ENCODE assay signal across 9 mouse cellular contexts in the genomic region with DNA sequence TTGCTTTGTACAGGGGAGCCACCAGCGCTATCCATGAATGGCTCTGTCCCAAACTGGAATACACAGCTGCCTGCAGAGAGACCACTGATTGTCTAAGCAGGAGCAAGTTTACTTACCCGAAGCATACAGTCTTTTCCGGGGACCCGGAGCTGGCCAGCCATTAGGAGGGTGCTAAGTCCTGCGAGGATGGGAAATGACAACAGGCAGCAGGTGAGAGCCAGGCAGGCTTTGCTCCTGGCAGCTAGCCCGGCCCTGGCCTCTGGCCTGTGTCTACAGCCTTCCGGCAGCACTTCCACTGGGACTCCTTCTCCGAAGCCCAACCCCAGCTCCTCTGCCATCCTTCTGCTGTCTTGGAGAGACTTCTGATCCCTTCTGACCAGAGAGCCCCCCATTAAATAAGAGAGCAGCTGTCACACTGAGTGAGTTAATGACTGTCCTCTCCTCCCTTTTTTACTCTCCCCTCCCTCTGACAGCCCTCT. TPM values are rescaled to one million over a fixed set of nuclear protein-coding genes. Genes with fewer than 3 reads are reported as not detected.
A peak's percentile ranks its signal among the peaks of the same experiment; 100 is the strongest.
DNase-seq lines count a peak whose midpoint lies in the region; ATAC-seq lines count a peak whose summit lies in the region.
"Had no signal": no experiment of that assay in that cellular context is flagged by ENCODE, and none has a peak within 500 bp of the region (broad histone marks: within the 10 kb centered on the region; RNA-seq: fewer than 3 reads in every experiment).

TSS of gene Tnfsf15 (minus strand) at position 421 of the 479 bp plus-strand sequence.

- no peak within 1 kb of the TSS for H3K4me2 ChIP-seq in heart, embryonic 11.5 days
- H3K4me2 ChIP-seq in heart, embryonic 13.5 days: peak within 1 kb of the TSS; percentile 14
- H3K4me2 ChIP-seq in midbrain, embryonic 14.5 days (ENCODE audit: low read length): no peak within 1 kb of the TSS

- no peak; the same call in 1 of the 2 replicates for ATAC-seq in heart, embryonic 11.5 days (replicated peaks; ENCODE audit: insufficient number of reproducible peaks, low FRiP score, low TSS enrichment)
- ATAC-seq in heart, embryonic 13.5 days (ENCODE audit: extremely low read depth, insufficient number of reproducible peaks, low FRiP score, low TSS enrichment): no peak
- ATAC-seq in midbrain, embryonic 14.5 days (ENCODE audit: low FRiP score, low TSS enrichment): peak; percentile 41; the same call in 1 of the 2 replicates

- no peaks in the 10 kb centered on the region for H3K9me3 ChIP-seq in heart, embryonic 11.5 days (replicated peaks; ENCODE audit: control insufficient read depth, low read length)
- H3K9me3 ChIP-seq in heart, embryonic 13.5 days: no peaks in the 10 kb centered on the region
- no peaks in the 10 kb centered on the region for H3K9me3 ChIP-seq in midbrain, embryonic 14.5 days (ENCODE audit: control insufficient read depth, low read length)

- peak; percentile 97 for DNase-seq in heart, adult 11 months
- peak; percentile 59 for DNase-seq in cerebellum, adult 8-10 months
- peak; percentile 90 for DNase-seq in kidney, postnatal 14 days
- DNase-seq in midbrain, embryonic 14.5 days: peak; percentile 36
- no peak for DNase-seq in spleen, postnatal 14 days (ENCODE audit: low spot score in 2 of 2)
- no peak for DNase-seq in layer of hippocampus, adult 9-11 months

- H3K36me3 ChIP-seq in heart, embryonic 11.5 days (ENCODE audit: control insufficient read depth, insufficient read depth, low read length): no peaks in the 10 kb centered on the region
- no peaks in the 10 kb centered on the region for H3K36me3 ChIP-seq in heart, embryonic 13.5 days
- H3K36me3 ChIP-seq in midbrain, embryonic 14.5 days (ENCODE audit: control insufficient read depth, insufficient read depth, low read length): no peaks in the 10 kb centered on the region

- no peak within 1 kb of the TSS for H3K27ac ChIP-seq in heart, embryonic 11.5 days (ENCODE audit: low read depth, low read length)
- no peak within 1 kb of the TSS for H3K27ac ChIP-seq in heart, embryonic 13.5 days (replicated peaks)
- H3K27ac ChIP-seq in midbrain, embryonic 14.5 days (replicated peaks; ENCODE audit: low read depth, low read length): no peak within 1 kb of the TSS
- H3K27ac ChIP-seq: liver, embryonic 14.5 days had no signal

- no peak within 1 kb of the TSS for H3K4me3 ChIP-seq in heart, embryonic 11.5 days (ENCODE audit: low read depth, low read length)
- H3K4me3 ChIP-seq in heart, embryonic 13.5 days: no peak within 1 kb of the TSS
- no peak within 1 kb of the TSS for H3K4me3 ChIP-seq in midbrain, embryonic 14.5 days (replicated peaks; ENCODE audit: low read depth, low read length)

- H3K9ac ChIP-seq in heart, embryonic 11.5 days (ENCODE audit: low read depth, low read length): no peak within 1 kb of the TSS
- no peak within 1 kb of the TSS for H3K9ac ChIP-seq in heart, embryonic 13.5 days
- no peak within 1 kb of the TSS for H3K9ac ChIP-seq in midbrain, embryonic 14.5 days (replicated peaks; ENCODE audit: low read length)
- H3K9ac ChIP-seq: liver, embryonic 14.5 days had no signal

- WGBS in heart, embryonic 11.5 days (ENCODE audit: insufficient replicate concordance): 51% methylated on average over 8 of the region's 8 CpGs
- 27% methylated on average over 8 of the region's 8 CpGs for WGBS in heart, embryonic 13.5 days
- 59% methylated on average over 8 of the region's 8 CpGs for WGBS in midbrain, embryonic 14.5 days

- H3K4me1 ChIP-seq in heart, embryonic 11.5 days (ENCODE audit: control insufficient read depth, insufficient read depth, low read length): no peaks in the 10 kb centered on the region
- H3K4me1 ChIP-seq in heart, embryonic 13.5 days: peaks cover 12% of the 10 kb centered on the region
- H3K4me1 ChIP-seq in midbrain, embryonic 14.5 days (ENCODE audit: control insufficient read depth, insufficient read depth, low read length): no peaks in the 10 kb centered on the region

- H3K27me3 ChIP-seq in heart, embryonic 11.5 days (ENCODE audit: control insufficient read depth, insufficient read depth, low read length): peaks cover 4% of the 10 kb centered on the region; the same call in 1 of the 2 replicates
- H3K27me3 ChIP-seq in heart, embryonic 13.5 days (replicated peaks): peaks cover 52% of the 10 kb centered on the region
- no peaks in the 10 kb centered on the region for H3K27me3 ChIP-seq in midbrain, embryonic 14.5 days (ENCODE audit: control insufficient read depth, insufficient read depth, low read length)

RNA-seq across cellular contexts. Expression of gene Tnfsf15, which starts in this region (rescaled TPM):
- 0.04 TPM in 1 of 2 replicates, not detected in the other for polyA plus RNA-seq in heart, embryonic 11.5 days (2014; fragmentation: Nextera tagmentation; extraction: Ambion mirVana)
- 0.05 TPM in 1 of 2 replicates, not detected in the other for polyA plus RNA-seq in heart, embryonic 13.5 days (2015; fragmentation: Nextera tagmentation; extraction: Ambion mirVana)
- not detected in 2 replicates for polyA plus RNA-seq in midbrain, embryonic 14.5 days (2014; fragmentation: Nextera tagmentation; extraction: Ambion mirVana)

Comparison
In these comparisons a context has a peak if more than half of its experiments do, and no peak if none do; other contexts are left out.
1. Peak in DNase-seq and ATAC-seq in midbrain, embryonic 14.5 days; RNA of the gene not detected or under 1 TPM.
2. DNase-seq: peak in heart, adult 11 months (single experiment), cerebellum, adult 8-10 months (single experiment) and kidney, postnatal 14 days (single experiment); none in spleen, postnatal 14 days (0 of 2) and layer of hippocampus, adult 9-11 months (single experiment).